Mouse (Mus musculus) stomach, postnatal 0 days (tissue): ENCODE results near the gene Kif1bp. TPM values are rescaled to one million over a fixed set of nuclear protein-coding genes. Genes with fewer than 3 reads are reported as not detected.

Experiments
- ATAC-seq: fragments of 200-750 bp; cut with Nextera tagmentation; 2 replicates; pipeline ENCODE4 v1.8.0; 2017; ENCODE audit not compliant: low FRiP score, low TSS enrichment
- DNase-seq: peaks from one replicate; pipeline ENCODE4 v3.0.0-alpha.2; 2016; ENCODE audit warnings: low spot score
- H3K27ac ChIP-seq: fragments of 300-500 bp; sonication (generic); replicated peaks from 2 replicates; pipeline ENCODE4 v1.5.1; 2014; ENCODE audit warnings: mild to moderate bottlenecking, control low read depth
- H3K27me3 ChIP-seq: fragments of 300-500 bp; sonication (generic); 2 replicates; pipeline ENCODE4 v1.6.1; 2014; ENCODE audit warnings: low read length; ENCODE audit not compliant: control insufficient read depth, insufficient read depth
- H3K36me3 ChIP-seq: fragments of 300-500 bp; sonication (generic); 2 replicates; pipeline ENCODE4 v1.6.1; 2014; ENCODE audit warnings: low read length, mixed read lengths; ENCODE audit not compliant: control insufficient read depth, insufficient read depth
- H3K4me1 ChIP-seq: fragments of 300-500 bp; sonication (generic); replicated peaks from 2 replicates; pipeline ENCODE4 v1.6.1; 2014; ENCODE audit warnings: antibody characterized with exemption; ENCODE audit not compliant: control insufficient read depth, insufficient read depth
- H3K4me2 ChIP-seq: fragments of 300-500 bp; sonication (generic); replicated peaks from 2 replicates; pipeline ENCODE4 v1.6.1; 2014; ENCODE audit warnings: low read depth, mild to moderate bottlenecking, control low read depth, moderate library complexity
- H3K4me3 ChIP-seq: fragments of 300-500 bp; sonication (generic); 2 replicates; pipeline ENCODE4 v1.5.1; 2014; ENCODE audit warnings: low read depth, low read length, control low read depth
- H3K9ac ChIP-seq: fragments of 300-500 bp; sonication (generic); 2 replicates; pipeline ENCODE4 v1.6.1; 2014; ENCODE audit warnings: mild to moderate bottlenecking, low read length, control low read depth, mixed read lengths
- H3K9me3 ChIP-seq: fragments of 300-500 bp; sonication (generic); 2 replicates; pipeline ENCODE4 v1.6.1; 2016; ENCODE audit warnings: low read length; ENCODE audit not compliant: control insufficient read depth
- CTCF ChIP-seq: IDR thresholded peaks from 2 replicates; pipeline ENCODE4 v1.5.1; 2016; ENCODE audit warnings: antibody characterized with exemption, low read depth, mild to moderate bottlenecking, moderate library complexity
- EP300 ChIP-seq: optimal IDR thresholded peaks from 2 replicates; pipeline ENCODE3; 2016; ENCODE audit warnings: antibody characterized with exemption
- WGBS: fragments of 180-500 bp; shearing (Covaris S2); extraction: QIAGEN DNeasy Blood & Tissue Kit; methylation state at CpG from one replicate; pipeline ENCODE4 v1.1.7; 2014; 5-methylcytosine and 5-hydroxymethylcytosine counted together
- polyA plus RNA-seq: library from polyadenylated mRNA; unstranded; fragments of >200 nt; fragmentation: Nextera tagmentation; extraction: Ambion mirVana; gene quantifications from 2 replicates; pipeline ENCODE4 v1.2.1, GENCODE M21; 2015

The Kif1bp gene
- polyA plus RNA-seq, 1 experiment from 2014 or later: 16.4 TPM

DNA sequence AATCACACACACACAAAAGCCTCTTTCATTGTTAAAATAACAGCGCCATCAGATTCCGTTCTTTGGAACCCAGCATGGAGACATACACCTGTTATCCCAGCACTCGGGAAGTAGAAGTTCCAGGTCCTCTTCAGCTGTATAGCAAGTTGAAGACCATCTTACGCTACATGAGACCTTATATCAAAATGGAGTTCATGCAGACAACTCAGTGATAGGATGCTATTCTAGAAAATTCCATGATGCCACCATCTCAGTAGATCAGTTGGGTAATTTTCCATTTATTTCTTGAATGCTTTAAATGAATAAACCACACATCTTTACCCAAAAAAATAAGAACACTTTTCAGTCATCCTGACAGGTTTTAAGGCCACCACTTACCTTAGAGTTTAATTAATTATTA, 71.2 kb downstream of the Kif1bp start:
- Histone ChIP-seq H3K27ac (no peak overlapping the region), H3K4me3 (no peak overlapping the region), H3K27me3 (no peaks in the 10 kb centered on the region), H3K4me2 (no peak overlapping the region), H3K9ac (no peak overlapping the region), H3K9me3 (no peaks in the 10 kb centered on the region), H3K4me1 (no peaks in the 10 kb centered on the region; the same call in 1 of the 2 replicates), H3K36me3 (no peaks in the 10 kb centered on the region)
- 84% methylated on average over 4 of the region's 4 CpGs for WGBS
- TF ChIP-seq EP300: no peak
- no peak for TF ChIP-seq CTCF
- ATAC-seq: no peak
- DNase-seq: no peak

DNA sequence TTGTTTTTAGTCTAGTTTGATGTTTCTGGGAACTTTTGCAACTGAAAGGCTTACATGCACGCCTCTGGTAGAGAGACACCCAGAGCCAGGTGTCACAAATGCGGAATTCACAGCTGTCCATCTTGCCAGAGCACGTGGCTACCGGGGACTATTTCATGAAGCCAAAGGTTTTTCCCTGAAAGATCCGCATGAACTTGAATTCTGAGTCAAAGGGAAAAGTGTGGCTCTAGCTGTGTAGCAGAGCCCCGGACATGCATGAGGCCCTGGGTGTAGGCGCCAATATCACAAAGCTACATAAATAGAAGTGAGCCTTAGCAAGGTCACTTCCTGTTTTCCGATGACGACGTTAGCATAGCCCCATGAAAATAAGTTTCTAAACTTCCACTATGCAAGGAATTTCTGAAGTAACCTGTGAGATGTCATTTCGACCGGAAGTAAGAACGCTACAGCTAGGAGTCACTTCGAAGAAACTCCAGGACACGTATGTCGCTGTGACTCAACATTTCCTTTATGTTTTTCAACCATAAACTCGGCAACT, 72.2 kb downstream of the Kif1bp start:
- 74% methylated on average over 17 of the region's 17 CpGs for WGBS
- no peaks in the 10 kb centered on the region for H3K27me3 ChIP-seq
- H3K27ac ChIP-seq: no peak overlapping the region
- H3K36me3 ChIP-seq: no peaks in the 10 kb centered on the region
- TF ChIP-seq CTCF: no peak
- TF ChIP-seq EP300: no peak
- no peak overlapping the region for H3K9ac ChIP-seq
- no peak for DNase-seq
- no peak overlapping the region for H3K4me3 ChIP-seq
- ATAC-seq: no peak
- H3K9me3 ChIP-seq: no peaks in the 10 kb centered on the region
- H3K4me1 ChIP-seq: no peaks in the 10 kb centered on the region; the same call in 1 of the 2 replicates
- no peak overlapping the region for H3K4me2 ChIP-seq

DNA sequence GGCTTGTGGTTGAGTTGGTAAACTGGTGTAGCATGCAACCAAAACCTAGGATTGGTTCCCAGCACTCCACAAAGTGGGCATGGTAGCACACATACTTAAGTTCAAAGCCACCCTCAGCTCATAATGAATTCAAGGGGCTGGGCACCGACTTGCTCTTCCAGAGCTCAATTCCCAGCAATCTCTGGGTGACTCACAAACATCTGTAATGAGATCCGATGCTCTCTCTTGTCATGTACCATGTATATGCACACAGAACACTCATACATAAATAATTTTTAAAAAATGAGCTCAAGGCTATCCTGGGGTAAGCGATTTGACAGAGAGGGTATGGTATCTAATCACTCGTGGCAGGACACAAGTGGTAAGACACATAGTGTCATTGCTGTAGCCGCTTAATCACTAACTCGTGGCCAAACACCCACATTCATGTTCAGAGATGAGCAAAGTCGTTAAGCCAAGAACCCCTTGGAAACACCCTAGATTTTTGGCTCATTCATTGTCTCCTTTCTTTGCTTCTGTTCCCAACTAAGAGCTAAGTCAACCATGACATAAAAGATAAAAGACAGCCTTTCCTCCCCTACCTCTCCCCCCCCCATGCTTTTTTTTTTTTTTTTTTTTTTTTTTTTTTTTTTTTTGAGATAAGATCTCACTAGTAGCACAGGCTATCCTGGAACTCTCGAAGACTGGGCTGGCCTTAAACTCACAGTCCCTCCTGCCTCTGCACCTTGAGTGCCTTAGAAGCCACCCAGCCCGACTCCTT, 72.9 kb downstream of the Kif1bp start:
- no peaks in the 10 kb centered on the region for H3K9me3 ChIP-seq
- H3K9ac ChIP-seq: no peak overlapping the region
- H3K27me3 ChIP-seq: no peaks in the 10 kb centered on the region
- H3K4me3 ChIP-seq: no peak overlapping the region
- TF ChIP-seq EP300: no peak
- TF ChIP-seq CTCF: no peak
- ATAC-seq (no peak), DNase-seq (no peak)
- 75% methylated on average over 9 of the region's 9 CpGs for WGBS
- no peaks in the 10 kb centered on the region; the same call in 1 of the 2 replicates for H3K4me1 ChIP-seq
- no peak overlapping the region for H3K27ac ChIP-seq
- no peak overlapping the region for H3K4me2 ChIP-seq
- no peaks in the 10 kb centered on the region for H3K36me3 ChIP-seq

- H3K27ac ChIP-seq: no peak overlapping the region
- no peak overlapping the region for H3K4me3 ChIP-seq
- peak; percentile 49; the same call in 1 of the 2 replicates for ATAC-seq
- H3K9ac ChIP-seq: no peak overlapping the region
- no peaks in the 10 kb centered on the region; the same call in 1 of the 2 replicates for H3K4me1 ChIP-seq
- no peaks in the 10 kb centered on the region for H3K9me3 ChIP-seq
- H3K27me3 ChIP-seq: no peaks in the 10 kb centered on the region
- no peak overlapping the region for H3K4me2 ChIP-seq
- H3K36me3 ChIP-seq: no peaks in the 10 kb centered on the region
- WGBS: 57% methylated on average over 12 of the region's 12 CpGs
- TF ChIP-seq EP300 (no peak), CTCF (no peak)
- no peak for DNase-seq
Observed at GRCm38 (mm10) chr10:62503836-62504628, 74.2 kb downstream of the Kif1bp start.

- H3K4me3 ChIP-seq: no peak overlapping the region
- no peaks in the 10 kb centered on the region for H3K9me3 ChIP-seq
- 53% methylated on average over 4 of the region's 4 CpGs for WGBS
- no peak overlapping the region for H3K4me2 ChIP-seq
- no peak overlapping the region for H3K9ac ChIP-seq
- H3K4me1 ChIP-seq: no peaks in the 10 kb centered on the region; the same call in 1 of the 2 replicates
- H3K36me3 ChIP-seq: no peaks in the 10 kb centered on the region
- no peaks in the 10 kb centered on the region for H3K27me3 ChIP-seq
- no peak for DNase-seq
- no peak for ATAC-seq
- TF ChIP-seq EP300: no peak
- TF ChIP-seq CTCF: no peak
- H3K27ac ChIP-seq: no peak overlapping the region
Observed at GRCm38 (mm10) chr10:62503353-62503752, 74.9 kb downstream of the Kif1bp start.
